Mouse (Mus musculus) G1E (cell line): ENCODE measurements at regions not wholly inside any gene's neighbourhood (a gene's known extent, or its start where the extent isn't known, plus 50 kb on each side); places are given as distances from the start of the nearest gene placed in this dataset.

Source experiments
- ATAC-seq: 2 replicates; pipeline ENCODE4 v1.8.0; 2016; ENCODE audit warnings: mild to moderate bottlenecking; ENCODE audit not compliant: insufficient number of reproducible peaks, poor library complexity, low FRiP score, severe bottlenecking; ENCODE audit errors: extremely low read depth
- DNase-seq: peaks from one replicate; pipeline ENCODE4 v3.0.0; 2012; ENCODE audit warnings: low spot score
- H3K27me3 ChIP-seq: 2 replicates; pipeline ENCODE4 v1.6.1; 2012; ENCODE audit warnings: mild to moderate bottlenecking, low read length, inconsistent platforms; ENCODE audit not compliant: insufficient read depth
- H3K36me3 ChIP-seq: replicated peaks from 2 replicates; pipeline ENCODE3; 2012; ENCODE audit warnings: mild to moderate bottlenecking, inconsistent platforms
- H3K4me1 ChIP-seq: 2 replicates; pipeline ENCODE4 v1.6.1; 2012; ENCODE audit warnings: low read depth, low read length, inconsistent platforms, mixed read lengths; ENCODE audit not compliant: insufficient read depth
- H3K4me3 ChIP-seq: 2 replicates; pipeline ENCODE4 v1.5.1; 2012; ENCODE audit warnings: low read depth, mild to moderate bottlenecking, inconsistent platforms, low read length, moderate library complexity, mixed read lengths
- H3K9me3 ChIP-seq: replicated peaks from 2 replicates; pipeline ENCODE4 v1.6.1; 2012; ENCODE audit warnings: inconsistent platforms
- CTCF ChIP-seq: IDR thresholded peaks from 2 replicates; pipeline ENCODE4 v1.5.1; 2012; ENCODE audit warnings: low read depth, low read length, inconsistent platforms, mixed read lengths
- GATA1 ChIP-seq: IDR thresholded peaks from 2 replicates; pipeline ENCODE4 v1.6.1; 2012; ENCODE audit warnings: borderline replicate concordance, low read length, inconsistent platforms, mixed read lengths
- GATA2 ChIP-seq: IDR thresholded peaks from 2 replicates; pipeline ENCODE4 v1.6.1; 2012; ENCODE audit warnings: low read depth, low read length, inconsistent platforms, borderline replicate concordance
- POLR2AphosphoS5 ChIP-seq: IDR thresholded peaks from 2 replicates; pipeline ENCODE4 v1.6.1; 2012; ENCODE audit warnings: low read depth, low read length, inconsistent platforms; ENCODE audit not compliant: insufficient replicate concordance
- TAL1 ChIP-seq: conservative IDR thresholded peaks from 2 replicates; pipeline ENCODE4 v1.6.1; 2012; ENCODE audit warnings: low read depth, low read length, inconsistent platforms, mixed read lengths

DNA sequence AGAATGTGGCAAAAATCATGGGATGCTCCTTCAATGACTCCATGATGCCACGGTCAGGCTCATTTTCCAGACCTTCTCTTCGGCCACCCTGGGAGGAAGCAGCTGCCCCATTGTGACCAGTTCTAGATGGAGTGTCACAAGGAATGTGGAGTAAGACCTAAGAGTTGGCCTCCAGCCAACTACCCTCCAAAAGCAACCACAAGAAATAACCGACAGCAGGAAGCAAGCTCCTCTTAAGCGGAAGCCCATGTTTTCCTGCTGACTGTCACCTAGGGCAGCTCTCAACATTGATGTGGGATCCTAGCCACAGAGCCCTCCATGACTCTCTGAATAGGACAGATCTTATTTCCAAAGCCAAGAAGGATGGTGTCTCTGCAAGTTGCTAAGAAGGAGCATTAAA is 126.5 kb downstream of the Qdpr start:
- no peaks in the 10 kb centered on the region for H3K36me3 ChIP-seq
- no peak for TF ChIP-seq CTCF
- ATAC-seq (no peak), DNase-seq (no peak)
- H3K9me3 ChIP-seq, result no peaks in the 10 kb centered on the region
- H3K4me3 ChIP-seq, result no peak overlapping the region
- no peaks in the 10 kb centered on the region for H3K4me1 ChIP-seq
- H3K27me3 ChIP-seq, result no peaks in the 10 kb centered on the region

- Histone ChIP-seq H3K4me3 (no peak overlapping the region), H3K4me1 (no peaks in the 10 kb centered on the region), H3K36me3 (no peaks in the 10 kb centered on the region), H3K27me3 (no peaks in the 10 kb centered on the region), H3K9me3 (no peaks in the 10 kb centered on the region)
- TF ChIP-seq POLR2AphosphoS5 (no peak), GATA1 (no peak), CTCF (no peak), TAL1 (no peak), GATA2 (no peak)
- no peak for DNase-seq
- no peak for ATAC-seq
Observed at GRCm38 (mm10) chr5:45318026-45318425, 132.0 kb downstream of the Qdpr start.

- no peaks in the 10 kb centered on the region for H3K4me1 ChIP-seq
- H3K4me3 ChIP-seq, result no peak overlapping the region
- ATAC-seq, result no peak
- H3K36me3 ChIP-seq, result no peaks in the 10 kb centered on the region
- H3K9me3 ChIP-seq, result no peaks in the 10 kb centered on the region
- no peak for DNase-seq
- no peaks in the 10 kb centered on the region for H3K27me3 ChIP-seq
- TF ChIP-seq GATA1 (no peak), TAL1 (no peak), CTCF (no peak), POLR2AphosphoS5 (no peak), GATA2 (no peak)
Observed at GRCm38 (mm10) chr5:45301120-45301519, 148.9 kb downstream of the Qdpr start.

- ATAC-seq (no peak), DNase-seq (no peak)
- no peaks in the 10 kb centered on the region for H3K27me3 ChIP-seq
- no peaks in the 10 kb centered on the region for H3K9me3 ChIP-seq
- no peak overlapping the region for H3K4me3 ChIP-seq
- H3K4me1 ChIP-seq, result no peaks in the 10 kb centered on the region
- TF ChIP-seq GATA1 (no peak), GATA2 (no peak), POLR2AphosphoS5 (no peak), CTCF (no peak), TAL1 (no peak)
- H3K36me3 ChIP-seq, result no peaks in the 10 kb centered on the region
Observed at GRCm38 (mm10) chr5:45298872-45299271, 151.2 kb downstream of the Qdpr start.

DNA sequence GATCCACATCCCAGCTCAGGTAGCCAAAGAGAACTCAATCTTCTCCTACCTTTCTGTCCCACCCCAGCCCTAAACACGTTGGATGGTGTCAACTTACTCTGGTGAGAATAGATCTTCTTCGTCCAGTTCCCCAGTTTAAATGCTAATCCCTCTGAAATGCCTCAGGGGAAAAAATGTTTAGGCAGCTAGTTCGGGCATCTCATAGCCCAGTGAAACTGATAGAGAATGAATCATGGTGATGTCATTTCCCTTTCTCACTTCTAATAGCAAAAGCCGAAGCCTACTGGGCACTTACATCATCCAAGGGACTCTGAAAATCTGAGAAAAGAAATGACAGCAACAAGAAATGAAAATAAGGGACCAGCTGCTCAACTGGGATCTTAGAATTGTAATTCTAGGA is 154.9 kb downstream of the Qdpr start:
- Histone ChIP-seq H3K27me3 (no peaks in the 10 kb centered on the region), H3K4me3 (no peak overlapping the region), H3K36me3 (no peaks in the 10 kb centered on the region), H3K9me3 (no peaks in the 10 kb centered on the region), H3K4me1 (peaks cover 2% of the 10 kb centered on the region; the same call in 1 of the 2 replicates)
- TF ChIP-seq TAL1 (no peak), CTCF (no peak), GATA1 (no peak), POLR2AphosphoS5 (no peak), GATA2 (no peak)
- DNase-seq, result no peak
- ATAC-seq, result no peak

DNA sequence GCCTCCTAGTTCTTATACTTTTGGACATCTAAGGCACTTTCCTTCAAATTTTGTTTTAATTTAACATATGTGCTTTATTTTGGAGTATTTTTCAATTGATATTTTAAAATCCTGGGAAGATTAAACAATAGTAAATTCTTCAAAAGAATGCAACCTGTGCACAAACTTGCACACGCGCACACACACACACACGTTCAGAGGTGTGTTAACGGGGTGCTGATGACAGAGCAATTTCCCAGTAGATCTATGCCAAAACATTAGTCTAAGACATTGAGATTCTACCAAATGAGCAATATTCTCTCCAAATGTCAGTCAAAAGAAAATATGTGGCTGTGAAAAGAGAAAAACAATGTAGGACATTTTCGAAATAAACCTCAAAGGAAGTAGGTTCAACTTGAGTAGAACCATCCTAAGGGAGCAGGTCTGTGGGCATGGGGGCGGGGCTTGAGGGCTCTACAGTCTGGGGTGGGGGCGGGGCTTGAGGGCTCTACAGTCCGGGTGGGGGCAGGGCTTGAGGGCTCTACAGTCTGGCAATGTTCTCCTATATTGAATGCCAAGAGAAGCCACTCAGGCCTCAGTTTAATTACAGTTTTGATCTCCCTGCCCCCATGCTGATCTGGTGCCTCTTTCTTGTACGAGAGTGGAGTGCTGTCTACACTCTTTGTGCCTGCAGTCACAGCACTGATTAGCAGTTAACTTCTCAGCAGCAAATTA is 157.0 kb downstream of the Qdpr start:
- no peak for TF ChIP-seq POLR2AphosphoS5
- TF ChIP-seq GATA2, result no peak
- no peak for ATAC-seq
- Histone ChIP-seq H3K27me3 (no peaks in the 10 kb centered on the region), H3K4me1 (peaks cover 2% of the 10 kb centered on the region; the same call in 1 of the 2 replicates), H3K36me3 (no peaks in the 10 kb centered on the region), H3K9me3 (no peaks in the 10 kb centered on the region), H3K4me3 (no peak overlapping the region)
- DNase-seq, result no peak

- Histone ChIP-seq H3K27me3 (no peaks in the 10 kb centered on the region), H3K36me3 (no peaks in the 10 kb centered on the region), H3K4me1 (peaks cover 2% of the 10 kb centered on the region; the same call in 1 of the 2 replicates), H3K9me3 (no peaks in the 10 kb centered on the region), H3K4me3 (no peak overlapping the region)
- no peak for TF ChIP-seq CTCF
- no peak for TF ChIP-seq GATA2
- TF ChIP-seq GATA1, result no peak
- no peak for TF ChIP-seq POLR2AphosphoS5
- TF ChIP-seq TAL1, result no peak
- ATAC-seq (peak; percentile 80), DNase-seq (no peak)
Observed at GRCm38 (mm10) chr5:45292383-45292782, 157.7 kb downstream of the Qdpr start.
